Mouse (Mus musculus) lung, embryonic 16.5 days (tissue): ENCODE results near the gene Ppp1r9b. TPM values are rescaled to one million over a fixed set of nuclear protein-coding genes. Genes with fewer than 3 reads are reported as not detected.

Experiments used
- ATAC-seq: fragments of 200-750 bp; cut with Nextera tagmentation; 2 replicates; pipeline ENCODE4 v1.8.0; 2017; ENCODE audit warnings: low read depth, mild to moderate bottlenecking, moderate library complexity
- H3K27ac ChIP-seq: fragments of 300-500 bp; sonication (generic); 2 replicates; pipeline ENCODE4 v1.5.1; 2014; ENCODE audit warnings: mild to moderate bottlenecking, control low read depth, low read length
- H3K27me3 ChIP-seq: fragments of 300-500 bp; sonication (generic); 2 replicates; pipeline ENCODE4 v1.6.1; 2014; ENCODE audit warnings: low read depth, low read length, mixed read lengths; ENCODE audit not compliant: control insufficient read depth, insufficient read depth
- H3K36me3 ChIP-seq: fragments of 300-500 bp; sonication (generic); 2 replicates; pipeline ENCODE4 v1.6.1; 2014; ENCODE audit warnings: low read length; ENCODE audit not compliant: control insufficient read depth, insufficient read depth
- H3K4me1 ChIP-seq: fragments of 300-500 bp; sonication (generic); replicated peaks from 2 replicates; pipeline ENCODE4 v1.6.1; 2014; ENCODE audit warnings: low read length, mixed read lengths; ENCODE audit not compliant: control insufficient read depth, insufficient read depth
- H3K4me2 ChIP-seq: fragments of 300-500 bp; sonication (generic); 2 replicates; pipeline ENCODE4 v1.6.1; 2014; ENCODE audit warnings: low read depth, low read length, control low read depth
- H3K4me3 ChIP-seq: fragments of 300-500 bp; sonication (generic); 2 replicates; pipeline ENCODE4 v1.5.1; 2014; ENCODE audit warnings: mild to moderate bottlenecking, low read length, control low read depth
- H3K9ac ChIP-seq: fragments of 300-500 bp; sonication (generic); 2 replicates; pipeline ENCODE4 v1.6.1; 2014; ENCODE audit warnings: low read length, control low read depth
- H3K9me3 ChIP-seq: fragments of 300-500 bp; sonication (generic); 2 replicates; pipeline ENCODE4 v1.6.1; 2016; ENCODE audit warnings: low read length; ENCODE audit not compliant: control insufficient read depth
- WGBS: fragments of 180-500 bp; shearing (Covaris S2); extraction: QIAGEN DNeasy Blood & Tissue Kit; methylation state at CpG from one replicate; pipeline ENCODE4 v1.1.7; 2014; 5-methylcytosine and 5-hydroxymethylcytosine counted together
- polyA plus RNA-seq: library from polyadenylated mRNA; unstranded; fragments of >200 nt; fragmentation: Nextera tagmentation; extraction: Ambion mirVana; gene quantifications from 2 replicates; pipeline ENCODE4 v1.2.1, GENCODE M21; 2015

Gene Ppp1r9b
- polyA plus RNA-seq, 1 experiment from 2014 or later, result 8.3 TPM

- Histone ChIP-seq H3K27me3 (no peaks in the 10 kb centered on the region), H3K4me2 (no peak overlapping the region), H3K9me3 (no peaks in the 10 kb centered on the region), H3K4me3 (no peak overlapping the region), H3K27ac (no peak overlapping the region), H3K9ac (no peak overlapping the region), H3K4me1 (peaks cover 15% of the 10 kb centered on the region), H3K36me3 (peaks cover 36% of the 10 kb centered on the region)
- 83% methylated on average over 21 of the region's 21 CpGs for WGBS
- ATAC-seq, result no peak
Observed at GRCm38 (mm10) chr11:95001584-95002347, 10.9 kb downstream of the Ppp1r9b start.

- Histone ChIP-seq H3K4me3 (no peak overlapping the region), H3K36me3 (peaks cover 29% of the 10 kb centered on the region), H3K9ac (no peak overlapping the region), H3K4me2 (no peak overlapping the region), H3K27ac (no peak overlapping the region), H3K4me1 (peaks cover 23% of the 10 kb centered on the region), H3K27me3 (no peaks in the 10 kb centered on the region), H3K9me3 (no peaks in the 10 kb centered on the region)
- ATAC-seq, result no peak
- WGBS, result 91% methylated on average over 8 of the region's 8 CpGs
Observed at GRCm38 (mm10) chr11:95002705-95003104, 11.9 kb downstream of the Ppp1r9b start.

GRCm38 (mm10) chr11:95004136-95004936, 13.5 kb downstream of the Ppp1r9b start:
- H3K27ac ChIP-seq, result no peak overlapping the region
- no peak overlapping the region; the same call in 1 of the 2 replicates for H3K9ac ChIP-seq
- H3K9me3 ChIP-seq, result no peaks in the 10 kb centered on the region
- H3K36me3 ChIP-seq, result peaks cover 24% of the 10 kb centered on the region
- ATAC-seq, result no peak
- WGBS, result 83% methylated on average over 12 of the region's 12 CpGs
- H3K4me3 ChIP-seq, result no peak overlapping the region
- peaks cover 34% of the 10 kb centered on the region for H3K4me1 ChIP-seq
- no peak overlapping the region for H3K4me2 ChIP-seq
- no peaks in the 10 kb centered on the region for H3K27me3 ChIP-seq

DNA sequence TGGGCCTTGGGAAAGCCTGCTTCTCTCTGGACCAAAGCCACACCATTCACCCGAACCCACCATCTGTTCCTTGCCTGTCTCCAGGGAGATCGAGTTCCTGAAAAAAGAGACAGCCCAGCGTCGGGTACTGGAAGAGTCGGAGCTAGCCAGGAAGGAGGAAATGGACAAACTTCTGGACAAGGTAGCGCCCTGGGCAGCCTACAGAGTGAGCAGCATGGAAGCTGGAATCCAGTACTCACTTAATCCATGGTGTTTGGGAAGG, 14.0 kb downstream of the Ppp1r9b start:
- H3K4me3 ChIP-seq, result no peak overlapping the region
- 66% methylated on average over 6 of the region's 6 CpGs for WGBS
- H3K4me1 ChIP-seq, result peaks cover 35% of the 10 kb centered on the region
- ATAC-seq, result no peak
- H3K9ac ChIP-seq, result no peak overlapping the region
- no peak overlapping the region for H3K4me2 ChIP-seq
- peaks cover 24% of the 10 kb centered on the region for H3K36me3 ChIP-seq
- no peaks in the 10 kb centered on the region for H3K9me3 ChIP-seq
- no peak overlapping the region for H3K27ac ChIP-seq
- no peaks in the 10 kb centered on the region for H3K27me3 ChIP-seq

GRCm38 (mm10) chr11:95006038-95006437, 15.2 kb downstream of the Ppp1r9b start:
- H3K9ac ChIP-seq, result peak overlapping the region; percentile 66
- no peak for ATAC-seq
- H3K4me3 ChIP-seq, result peak overlapping the region; percentile 50
- WGBS, result 39% methylated on average over 4 of the region's 4 CpGs
- peak overlapping the region; percentile 79 for H3K4me2 ChIP-seq
- H3K4me1 ChIP-seq, result peaks cover 27% of the 10 kb centered on the region
- H3K27me3 ChIP-seq, result no peaks in the 10 kb centered on the region
- no peaks in the 10 kb centered on the region for H3K9me3 ChIP-seq
- peaks cover 22% of the 10 kb centered on the region for H3K36me3 ChIP-seq
- peak overlapping the region; percentile 69 for H3K27ac ChIP-seq

GRCm38 (mm10) chr11:95006525-95007219, 15.8 kb downstream of the Ppp1r9b start:
- ATAC-seq, result peak; percentile 71
- peaks cover 30% of the 10 kb centered on the region for H3K4me1 ChIP-seq

GRCm38 (mm10) chr11:95007418-95007817, 16.6 kb downstream of the Ppp1r9b start:
- no peaks in the 10 kb centered on the region for H3K27me3 ChIP-seq
- 46% methylated on average over 3 of the region's 3 CpGs for WGBS
- ATAC-seq, result no peak
- H3K9ac ChIP-seq, result no peak overlapping the region
- peaks cover 10% of the 10 kb centered on the region for H3K36me3 ChIP-seq
- H3K9me3 ChIP-seq, result no peaks in the 10 kb centered on the region
- no peak overlapping the region; the same call in 1 of the 2 replicates for H3K4me2 ChIP-seq
- no peak overlapping the region for H3K27ac ChIP-seq
- no peak overlapping the region for H3K4me3 ChIP-seq
- H3K4me1 ChIP-seq, result peaks cover 33% of the 10 kb centered on the region

More at GRCm38 (mm10) chr11:95006525-95007219, 15.8 kb downstream of the Ppp1r9b start:
- Histone ChIP-seq H3K4me2 (peak overlapping the region; percentile 79), H3K4me3 (peak overlapping the region; percentile 50), H3K9me3 (no peaks in the 10 kb centered on the region), H3K27ac (peak overlapping the region; percentile 69), H3K36me3 (peaks cover 18% of the 10 kb centered on the region), H3K27me3 (no peaks in the 10 kb centered on the region), H3K9ac (peak overlapping the region; percentile 66)
- under 1% methylated on average over 27 of the region's 27 CpGs for WGBS

DNA sequence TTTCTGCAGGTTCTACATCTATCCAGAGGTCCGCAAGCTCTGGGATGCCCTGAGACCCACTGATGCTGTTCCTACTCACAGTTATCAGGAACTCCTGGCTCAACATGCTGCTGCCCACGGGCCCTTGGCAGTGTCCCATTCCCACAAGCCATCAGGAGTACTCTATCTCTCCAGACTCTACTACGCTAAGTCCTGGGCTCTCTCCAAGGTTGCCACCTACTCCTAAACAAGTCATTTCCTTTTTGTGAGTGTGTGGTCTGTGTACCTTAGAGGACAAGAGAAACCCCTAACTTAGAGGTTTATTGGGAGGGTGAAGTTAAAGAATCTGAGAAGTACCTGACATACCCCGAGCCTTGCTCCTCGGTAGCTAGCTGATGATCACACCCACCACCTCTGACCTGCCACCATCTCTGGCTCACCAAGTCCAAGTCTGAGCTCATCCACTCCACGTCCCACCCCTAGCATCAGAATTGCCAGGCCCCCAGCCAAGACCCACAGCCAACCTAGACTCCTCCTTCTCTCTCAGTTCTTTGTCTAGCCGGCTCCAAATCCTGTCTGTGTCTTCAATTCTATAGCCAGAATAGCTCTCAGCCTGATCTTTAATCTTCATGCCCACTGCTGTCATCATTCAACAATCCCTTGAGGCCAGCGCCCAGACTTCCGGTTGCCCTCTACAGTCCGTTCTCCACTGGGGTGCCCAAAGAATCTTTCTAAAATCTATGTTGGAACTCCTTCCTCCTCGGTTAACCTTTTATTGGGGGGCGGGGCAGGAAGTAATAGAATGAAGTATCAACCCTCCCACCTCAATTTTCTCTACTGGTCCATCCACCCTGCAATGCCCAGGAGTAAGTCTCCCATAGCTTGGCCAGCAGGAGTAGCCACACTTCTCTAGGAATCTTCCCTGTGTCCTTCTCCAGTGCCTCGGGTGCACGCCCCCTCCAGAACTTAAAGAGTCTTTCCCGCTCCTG, 18.1 kb downstream of the Ppp1r9b start:
- Histone ChIP-seq H3K9me3 (no peaks in the 10 kb centered on the region), H3K4me3 (peak overlapping the region; percentile 73), H3K27me3 (no peaks in the 10 kb centered on the region), H3K27ac (peak overlapping the region; percentile 94), H3K9ac (peak overlapping the region; percentile 82), H3K4me2 (peak overlapping the region; percentile 92), H3K36me3 (peaks cover 3% of the 10 kb centered on the region), H3K4me1 (peaks cover 33% of the 10 kb centered on the region)
- 26% methylated on average over 15 of the region's 15 CpGs for WGBS
- ATAC-seq, result peak; percentile 49
